Mouse (Mus musculus) limb, embryonic 12.5 days (tissue): Measurements from ENCODE around the gene Axin1. TPM values are rescaled to one million over a fixed set of nuclear protein-coding genes. Genes with fewer than 3 reads are reported as not detected.
"Not testable (repeated sequence)": the region's sequence is repeated elsewhere in the genome, so short reads cannot be mapped to it uniquely, and the experiment has no call there.

Experiments used
- ATAC-seq: fragments of 200-750 bp; cut with Nextera tagmentation; 2 replicates; pipeline ENCODE4 v1.8.0; 2017; ENCODE audit warnings: low read depth, moderate TSS enrichment; ENCODE audit not compliant: insufficient number of reproducible peaks, insufficient read depth, low FRiP score, low TSS enrichment
- H3K27ac ChIP-seq: fragments of 300-500 bp; sonication (generic); 2 replicates; pipeline ENCODE4 v1.5.1; 2016; ENCODE audit warnings: mild to moderate bottlenecking, moderate library complexity
- H3K27me3 ChIP-seq: fragments of 300-500 bp; sonication (generic); 2 replicates; pipeline ENCODE4 v1.6.1; 2016; ENCODE audit warnings: mild to moderate bottlenecking, moderate library complexity
- H3K36me3 ChIP-seq: fragments of 300-500 bp; sonication (generic); 2 replicates; pipeline ENCODE4 v1.6.1; 2016; ENCODE audit warnings: mild to moderate bottlenecking, moderate library complexity
- H3K4me1 ChIP-seq: fragments of 300-500 bp; sonication (generic); replicated peaks from 2 replicates; pipeline ENCODE4 v1.6.1; 2016
- H3K4me2 ChIP-seq: fragments of 300-500 bp; sonication (generic); 2 replicates; pipeline ENCODE4 v1.6.1; 2016; ENCODE audit warnings: mild to moderate bottlenecking, moderate library complexity
- H3K4me3 ChIP-seq: fragments of 300-500 bp; sonication (generic); replicated peaks from 2 replicates; pipeline ENCODE4 v1.5.1; 2016; ENCODE audit warnings: mild to moderate bottlenecking
- H3K9ac ChIP-seq: fragments of 300-500 bp; sonication (generic); replicated peaks from 2 replicates; pipeline ENCODE4 v1.6.1; 2016; ENCODE audit warnings: mild to moderate bottlenecking, moderate library complexity
- H3K9me3 ChIP-seq: fragments of 300-500 bp; sonication (generic); 2 replicates; pipeline ENCODE4 v1.6.1; 2016; ENCODE audit warnings: mild to moderate bottlenecking, moderate library complexity
- WGBS: fragments of 180-500 bp; shearing (Covaris S2); methylation state at CpG from one replicate; pipeline ENCODE4 v1.1.7; 2016; 5-methylcytosine and 5-hydroxymethylcytosine counted together
- polyA plus RNA-seq: library from polyadenylated mRNA; unstranded; fragments of >200 nt; fragmentation: Nextera tagmentation; extraction: Ambion mirVana; gene quantifications from 2 replicates; pipeline ENCODE4 v1.2.1, GENCODE M21; 2016

Gene Axin1
- polyA plus RNA-seq: 12.5 and 28.3 TPM in 2 replicates

GRCm38 (mm10) chr17:26138239-26138836 lies at the start of gene Axin1:
Gene Axin1, plus strand, starts transcription at chr17:26138688.
- ATAC-seq: peak; percentile 98
- peaks cover 21% of the 10 kb centered on the region for H3K4me1 ChIP-seq
- peaks cover 13% of the 10 kb centered on the region for H3K36me3 ChIP-seq
- H3K27ac ChIP-seq: peak within 1 kb of the TSS; percentile 93
- under 1% methylated on average over 42 of the region's 42 CpGs for WGBS
- no peaks in the 10 kb centered on the region for H3K9me3 ChIP-seq
- peak within 1 kb of the TSS; percentile 96 for H3K9ac ChIP-seq
- peak within 1 kb of the TSS; percentile 89 for H3K4me2 ChIP-seq
- no peaks in the 10 kb centered on the region for H3K27me3 ChIP-seq
- H3K4me3 ChIP-seq: peak within 1 kb of the TSS; percentile 93

GRCm38 (mm10) chr17:26089905-26090632 lies 48.4 kb upstream of the Axin1 start, which contains the start of gene Decr2:
Gene Decr2, minus strand, starts transcription at chr17:26090337.
- H3K9me3 ChIP-seq: no peaks in the 10 kb centered on the region
- peak; percentile 82 for ATAC-seq
- H3K27me3 ChIP-seq: no peaks in the 10 kb centered on the region
- peak within 1 kb of the TSS; percentile 63 for H3K9ac ChIP-seq
- 1% methylated on average over 32 of the region's 32 CpGs for WGBS
- peak within 1 kb of the TSS; percentile 69 for H3K4me2 ChIP-seq
- peak within 1 kb of the TSS; percentile 55 for H3K4me3 ChIP-seq
- H3K4me1 ChIP-seq: peaks cover 11% of the 10 kb centered on the region
- peaks cover 30% of the 10 kb centered on the region for H3K36me3 ChIP-seq
- peak within 1 kb of the TSS; percentile 47 for H3K27ac ChIP-seq

- peaks cover 17% of the 10 kb centered on the region for H3K4me1 ChIP-seq
- peak overlapping the region; percentile 74 for H3K4me2 ChIP-seq
- no peak for ATAC-seq
- H3K27me3 ChIP-seq: no peaks in the 10 kb centered on the region
- WGBS: 17% methylated on average over 9 of the region's 9 CpGs
- peak overlapping the region; percentile 86 for H3K27ac ChIP-seq
- H3K36me3 ChIP-seq: peaks cover 18% of the 10 kb centered on the region
- H3K9me3 ChIP-seq: no peaks in the 10 kb centered on the region
- H3K9ac ChIP-seq: peak overlapping the region; percentile 91
- peak overlapping the region; percentile 70 for H3K4me3 ChIP-seq
These were observed 43.9 kb upstream of the Axin1 start for GRCm38 (mm10) chr17:26094531-26095110.

- H3K36me3 ChIP-seq: peaks cover 18% of the 10 kb centered on the region
- H3K4me3 ChIP-seq: peak within 1 kb of the TSS; percentile 70
- H3K9me3 ChIP-seq: no peaks in the 10 kb centered on the region
- H3K4me1 ChIP-seq: peaks cover 17% of the 10 kb centered on the region
- H3K27me3 ChIP-seq: no peaks in the 10 kb centered on the region
- H3K4me2 ChIP-seq: peak within 1 kb of the TSS; percentile 74
- 2% methylated on average over 47 of the region's 47 CpGs for WGBS
- H3K27ac ChIP-seq: peak within 1 kb of the TSS; percentile 86
- peak within 1 kb of the TSS; percentile 91 for H3K9ac ChIP-seq
- ATAC-seq: peak; percentile 35; the same call in 1 of the 2 replicates
These were observed 43.3 kb upstream of the Axin1 start, which contains the start of gene Nme4 for GRCm38 (mm10) chr17:26095121-26095740. Gene Nme4, minus strand, starts transcription at chr17:26095602.

GRCm38 (mm10) chr17:26098461-26098860 lies 40.0 kb upstream of the Axin1 start:
- Histone ChIP-seq H3K27me3 (no peaks in the 10 kb centered on the region), H3K4me1 (peaks cover 17% of the 10 kb centered on the region), H3K36me3 (peaks cover 5% of the 10 kb centered on the region; the same call in 1 of the 2 replicates), H3K4me3 (no peak overlapping the region), H3K9ac (no peak overlapping the region), H3K4me2 (no peak overlapping the region), H3K9me3 (no peaks in the 10 kb centered on the region), H3K27ac (no peak overlapping the region)
- no peak for ATAC-seq
- 89% methylated on average over 7 of the region's 7 CpGs for WGBS

GRCm38 (mm10) chr17:26099316-26099715 lies 39.2 kb upstream of the Axin1 start:
- 60% methylated on average over 3 of the region's 3 CpGs for WGBS
- peaks cover 13% of the 10 kb centered on the region for H3K4me1 ChIP-seq
- not testable (repeated sequence) for H3K9ac ChIP-seq

GRCm38 (mm10) chr17:26100166-26100565 lies 38.3 kb upstream of the Axin1 start:
- Histone ChIP-seq H3K9me3 (no peaks in the 10 kb centered on the region), H3K4me3 (no peak overlapping the region), H3K4me2 (no peak overlapping the region), H3K27me3 (no peaks in the 10 kb centered on the region), H3K4me1 (peaks cover 5% of the 10 kb centered on the region; the same call in 1 of the 2 replicates), H3K27ac (no peak overlapping the region), H3K36me3 (no peaks in the 10 kb centered on the region), H3K9ac (no peak overlapping the region)
- WGBS: 45% methylated on average over 2 of the region's 2 CpGs
- no peak for ATAC-seq

More at GRCm38 (mm10) chr17:26099316-26099715, 39.2 kb upstream of the Axin1 start:
- not testable (repeated sequence) for H3K27ac ChIP-seq, H3K9me3 ChIP-seq, H3K4me2 ChIP-seq, H3K4me3 ChIP-seq, H3K36me3 ChIP-seq, ATAC-seq, H3K27me3 ChIP-seq

GRCm38 (mm10) chr17:26101478-26101877 lies 37.0 kb upstream of the Axin1 start:
- H3K9ac ChIP-seq: no peak overlapping the region
- no peaks in the 10 kb centered on the region for H3K27me3 ChIP-seq
- H3K4me1 ChIP-seq: no peaks in the 10 kb centered on the region
- H3K27ac ChIP-seq: no peak overlapping the region
- no peak overlapping the region for H3K4me2 ChIP-seq
- no peaks in the 10 kb centered on the region for H3K36me3 ChIP-seq
- no peaks in the 10 kb centered on the region for H3K9me3 ChIP-seq
- no peak overlapping the region for H3K4me3 ChIP-seq
- no peak for ATAC-seq
- 54% methylated on average over 4 of the region's 4 CpGs for WGBS

- H3K27me3 ChIP-seq: peaks cover 7% of the 10 kb centered on the region
These were observed 32.9 kb upstream of the Axin1 start for GRCm38 (mm10) chr17:26105619-26106018.

GRCm38 (mm10) chr17:26110156-26110555 lies 28.3 kb upstream of the Axin1 start:
- WGBS: 30% methylated on average over 4 of the region's 4 CpGs
- peaks cover 52% of the 10 kb centered on the region for H3K27me3 ChIP-seq
- H3K9ac ChIP-seq: no peak overlapping the region
- ATAC-seq: no peak
- no peaks in the 10 kb centered on the region for H3K36me3 ChIP-seq
- H3K4me2 ChIP-seq: no peak overlapping the region
- H3K27ac ChIP-seq: no peak overlapping the region
- peaks cover 17% of the 10 kb centered on the region for H3K4me1 ChIP-seq
- no peaks in the 10 kb centered on the region for H3K9me3 ChIP-seq
- no peak overlapping the region for H3K4me3 ChIP-seq

More at GRCm38 (mm10) chr17:26105619-26106018, 32.9 kb upstream of the Axin1 start:
- no peak for ATAC-seq
- Histone ChIP-seq H3K4me1 (peaks cover under 1% of the 10 kb centered on the region), H3K9me3 (no peaks in the 10 kb centered on the region), H3K9ac (no peak overlapping the region), H3K4me2 (no peak overlapping the region), H3K27ac (no peak overlapping the region), H3K36me3 (no peaks in the 10 kb centered on the region), H3K4me3 (no peak overlapping the region)
- 58% methylated on average over 4 of the region's 4 CpGs for WGBS

GRCm38 (mm10) chr17:26111024-26111423 lies 27.5 kb upstream of the Axin1 start:
- H3K27ac ChIP-seq: no peak overlapping the region
- no peak overlapping the region for H3K9ac ChIP-seq
- H3K4me1 ChIP-seq: peaks cover 17% of the 10 kb centered on the region
- H3K36me3 ChIP-seq: no peaks in the 10 kb centered on the region
- WGBS: 3% methylated on average over 4 of the region's 4 CpGs
- H3K4me2 ChIP-seq: no peak overlapping the region; the same call in 1 of the 2 replicates
- H3K27me3 ChIP-seq: peaks cover 61% of the 10 kb centered on the region
- ATAC-seq: 0 out of 2 replicates have a peak, but pooled peaks have one; percentile 28
- no peaks in the 10 kb centered on the region for H3K9me3 ChIP-seq
- no peak overlapping the region for H3K4me3 ChIP-seq
